ENCODE assay signal across 9 mouse cellular contexts in genomic region chr6:120193174-120193573, GRCm38 (mm10).
DNase-seq lines count a peak whose midpoint lies in the region; ATAC-seq and TF ChIP-seq lines count a peak whose summit lies in the region.
"Had no signal": no experiment of that assay in that cellular context is flagged by ENCODE, and none has a peak within 500 bp of the region (broad histone marks: within the 10 kb centered on the region; RNA-seq: fewer than 3 reads in every experiment).

No protein-coding gene starts in this region.

- intact Hi-C loops in left cerebral cortex, postnatal 36 days (cut with DNase I), result loop anchor here (2.0 to 5.0 kb wide), 3 partner anchors 86 to 188 kb away; partner anchors contain the start of gene Wnk1

- H3K4me1 ChIP-seq in midbrain, embryonic 14.5 days (ENCODE audit: control insufficient read depth, insufficient read depth, low read length), result peaks cover 4% of the 10 kb centered on the region; the same call in 1 of the 2 replicates
- H3K4me1 ChIP-seq in midbrain, embryonic 15.5 days, result peaks cover 12% of the 10 kb centered on the region; the same call in 1 of the 2 replicates

- H3K36me3 ChIP-seq in midbrain, embryonic 14.5 days (ENCODE audit: control insufficient read depth, insufficient read depth, low read length), result no peaks in the 10 kb centered on the region
- H3K36me3 ChIP-seq in midbrain, embryonic 15.5 days (replicated peaks), result no peaks in the 10 kb centered on the region
- H3K36me3 ChIP-seq in myocyte (ENCODE audit: control insufficient read depth, insufficient read depth), result no peaks in the 10 kb centered on the region
- H3K36me3 ChIP-seq: hindbrain, embryonic 15.5 days had no signal

- 23% methylated on average over 5 of the region's 5 CpGs for WGBS in midbrain, embryonic 14.5 days
- WGBS in midbrain, embryonic 15.5 days, result 22% methylated on average over 5 of the region's 5 CpGs

- H3K27ac ChIP-seq in midbrain, embryonic 14.5 days (replicated peaks; ENCODE audit: low read depth, low read length), result no peak overlapping the region
- H3K27ac ChIP-seq in midbrain, embryonic 15.5 days, result no peak overlapping the region
- H3K27ac ChIP-seq: hindbrain, embryonic 15.5 days had no signal

- no peaks in the 10 kb centered on the region for H3K79me2 ChIP-seq in myocyte (ENCODE audit: control insufficient read depth, insufficient read depth)

- ATAC-seq in midbrain, embryonic 14.5 days (ENCODE audit: low FRiP score, low TSS enrichment), result no peak
- ATAC-seq in midbrain, embryonic 15.5 days (replicated peaks), result no peak

- no peaks in the 10 kb centered on the region for H3K27me3 ChIP-seq in midbrain, embryonic 14.5 days (ENCODE audit: control insufficient read depth, insufficient read depth, low read length)
- peaks cover 3% of the 10 kb centered on the region; the same call in 1 of the 2 replicates for H3K27me3 ChIP-seq in midbrain, embryonic 15.5 days (replicated peaks)
- H3K27me3 ChIP-seq in myocyte (ENCODE audit: control insufficient read depth, insufficient read depth, insufficient read length), result no peaks in the 10 kb centered on the region

- H3K9ac ChIP-seq in midbrain, embryonic 14.5 days (replicated peaks; ENCODE audit: low read length), result no peak overlapping the region
- no peak overlapping the region for H3K9ac ChIP-seq in midbrain, embryonic 15.5 days
- H3K9ac ChIP-seq: hindbrain, embryonic 15.5 days had no signal

- no peak overlapping the region for H3ac ChIP-seq in myocyte (ENCODE audit: control insufficient read depth, insufficient read length)

- no peaks in the 10 kb centered on the region for H3K9me3 ChIP-seq in midbrain, embryonic 14.5 days (ENCODE audit: control insufficient read depth, low read length)
- no peaks in the 10 kb centered on the region for H3K9me3 ChIP-seq in midbrain, embryonic 15.5 days
- H3K9me3 ChIP-seq: hindbrain, embryonic 15.5 days had no signal

- H3K4me2 ChIP-seq in midbrain, embryonic 14.5 days (ENCODE audit: low read length), result no peak overlapping the region
- no peak overlapping the region for H3K4me2 ChIP-seq in midbrain, embryonic 15.5 days
- peak overlapping the region; percentile 79 for H3K4me2 ChIP-seq in myocyte (ENCODE audit: low read depth)
- H3K4me2 ChIP-seq: hindbrain, embryonic 15.5 days had no signal

- peak; percentile 82 for DNase-seq in midbrain, embryonic 14.5 days
- DNase-seq in c-Kit-positive CD71-positive TER-119-positive erythroid progenitor cells, embryonic 14.5 days (ENCODE audit: low spot score), result peak; percentile 86
- peak; percentile 61 to 77 for DNase-seq in frontal cortex, postnatal 14 days (ENCODE audit: low spot score in 2 of 2)
- peak; percentile 47 for DNase-seq in hindlimb bud, embryonic 11.5 days (ENCODE audit: extremely low spot score, low read depth, low spot score)
- DNase-seq in left cerebral cortex, postnatal 36 days (ENCODE audit: low spot score in 2 of 2), result peak; percentile 62 to 76
- DNase-seq in telencephalon, adult 2 months (ENCODE audit: low read depth, low spot score), result peak; percentile 62

- no peak for TF ChIP-seq POLR2A in myocyte (IDR thresholded peaks at IDR 0.05; ENCODE audit: insufficient read length, low read depth)

- no peak overlapping the region for H3K4me3 ChIP-seq in midbrain, embryonic 14.5 days (replicated peaks; ENCODE audit: low read depth, low read length)
- no peak overlapping the region for H3K4me3 ChIP-seq in midbrain, embryonic 15.5 days
- peak overlapping the region; percentile 23 for H3K4me3 ChIP-seq in myocyte
- H3K4me3 ChIP-seq: hindbrain, embryonic 15.5 days had no signal

TF ChIP-seq in myocyte, 11 proteins besides CTCF, POLR2A, EP300 and RAD21:
- TF ChIP-seq USF1 (IDR thresholded peaks at IDR 0.05; ENCODE audit: low read depth) (peak; percentile 79), REST (IDR thresholded peaks at IDR 0.05; ENCODE audit: insufficient read depth, insufficient read length) (no peak), MYOD1 (IDR thresholded peaks at IDR 0.05; ENCODE audit: control insufficient read depth in 1 of 3, insufficient read length in 2 of 3, low read depth in 2 of 3) (no peak)
TF ChIP-seq in myocyte: peak in this region for 1.
